Mouse (Mus musculus): ENCODE results near the gene Krtap16-1. TPM values are rescaled to one million over a fixed set of nuclear protein-coding genes. Genes with fewer than 3 reads are reported as not detected.

Gene Krtap16-1
- polyA plus RNA-seq, 1 experiment, result not detected

- Histone ChIP-seq H3K27ac (ENCODE audit: insufficient read depth, low read depth, low read length) (no peak overlapping the region), H3K4me1 (ENCODE audit: control insufficient read depth, insufficient read depth, low read length) (no peaks in the 10 kb centered on the region), H3K4me3 (ENCODE audit: insufficient read depth, low read depth, low read length) (no peak overlapping the region)
- TF ChIP-seq CTCF (IDR thresholded peaks at IDR 0.05; ENCODE audit: insufficient read depth, low read depth, low read length), result no peak
- no peak for TF ChIP-seq POLR2A (IDR thresholded peaks at IDR 0.05; ENCODE audit: insufficient read depth, low read depth, low read length)
- WGBS, result 91% methylated on average over 8 of the region's 8 CpGs
Observed at GRCm38 (mm10) chr11:100005905-100006304, 19.5 kb upstream of the Krtap16-1 start.

GRCm38 (mm10) chr11:100004846-100005245 is 18.4 kb upstream of the Krtap16-1 start:
- Histone ChIP-seq H3K4me3 (ENCODE audit: insufficient read depth, low read depth, low read length) (no peak overlapping the region), H3K4me1 (ENCODE audit: control insufficient read depth, insufficient read depth, low read length) (no peaks in the 10 kb centered on the region), H3K27ac (ENCODE audit: insufficient read depth, low read depth, low read length) (no peak overlapping the region)
- TF ChIP-seq CTCF (IDR thresholded peaks at IDR 0.05; ENCODE audit: insufficient read depth, low read depth, low read length) (no peak), POLR2A (IDR thresholded peaks at IDR 0.05; ENCODE audit: insufficient read depth, low read depth, low read length) (no peak)
- 25% methylated on average over 6 of the region's 6 CpGs for WGBS

GRCm38 (mm10) chr11:99999091-99999490 is 12.7 kb upstream of the Krtap16-1 start:
- 94% methylated on average over 7 of the region's 7 CpGs for WGBS
- no peak for TF ChIP-seq CTCF (IDR thresholded peaks at IDR 0.05; ENCODE audit: insufficient read depth, low read depth, low read length)
- no peak overlapping the region for H3K4me3 ChIP-seq (ENCODE audit: insufficient read depth, low read depth, low read length)
- no peak overlapping the region for H3K27ac ChIP-seq (ENCODE audit: insufficient read depth, low read depth, low read length)
- no peaks in the 10 kb centered on the region for H3K4me1 ChIP-seq (ENCODE audit: control insufficient read depth, insufficient read depth, low read length)

GRCm38 (mm10) chr11:99994384-99994661 is 7.9 kb upstream of the Krtap16-1 start:
- H3K4me3 ChIP-seq (ENCODE audit: insufficient read depth, low read depth, low read length), result no peak overlapping the region
- H3K27ac ChIP-seq (ENCODE audit: insufficient read depth, low read depth, low read length), result no peak overlapping the region
- WGBS, result 73% methylated on average over 4 of the region's 4 CpGs
- H3K4me1 ChIP-seq (ENCODE audit: control insufficient read depth, insufficient read depth, low read length), result peaks cover 7% of the 10 kb centered on the region
- TF ChIP-seq POLR2A (IDR thresholded peaks at IDR 0.05; ENCODE audit: insufficient read depth, low read depth, low read length), result no peak
- TF ChIP-seq CTCF (IDR thresholded peaks at IDR 0.05; ENCODE audit: insufficient read depth, low read depth, low read length), result no peak

GRCm38 (mm10) chr11:99993620-99994383 is 7.4 kb upstream of the Krtap16-1 start, which contains the start of gene Krtap17-1:
Krtap17-1 (minus strand) TSS chr11:99993994.
- H3K4me1 ChIP-seq (ENCODE audit: control insufficient read depth, insufficient read depth, low read length), result peaks cover 7% of the 10 kb centered on the region
- 21% methylated on average over 26 of the region's 26 CpGs for WGBS
- no peak for TF ChIP-seq CTCF (IDR thresholded peaks at IDR 0.05; ENCODE audit: insufficient read depth, low read depth, low read length)
- TF ChIP-seq POLR2A (IDR thresholded peaks at IDR 0.05; ENCODE audit: insufficient read depth, low read depth, low read length), result no peak
- peak within 1 kb of the TSS; percentile 15; the same call in 1 of the 2 replicates for H3K4me3 ChIP-seq (ENCODE audit: insufficient read depth, low read depth, low read length)
- H3K27ac ChIP-seq (ENCODE audit: insufficient read depth, low read depth, low read length), result no peak within 1 kb of the TSS

- WGBS, result 52% methylated on average over 3 of the region's 3 CpGs
- Histone ChIP-seq H3K4me3 (ENCODE audit: insufficient read depth, low read depth, low read length) (no peak overlapping the region), H3K4me1 (ENCODE audit: control insufficient read depth, insufficient read depth, low read length) (peaks cover 14% of the 10 kb centered on the region), H3K27ac (ENCODE audit: insufficient read depth, low read depth, low read length) (no peak overlapping the region)
- TF ChIP-seq POLR2A (IDR thresholded peaks at IDR 0.05; ENCODE audit: insufficient read depth, low read depth, low read length) (no peak), CTCF (IDR thresholded peaks at IDR 0.05; ENCODE audit: insufficient read depth, low read depth, low read length) (no peak)
Observed at GRCm38 (mm10) chr11:99990571-99990970, 4.2 kb upstream of the Krtap16-1 start.

- H3K4me1 ChIP-seq (ENCODE audit: control insufficient read depth, insufficient read depth, low read length), result peaks cover 16% of the 10 kb centered on the region
- H3K27ac ChIP-seq (ENCODE audit: insufficient read depth, low read depth, low read length), result no peak overlapping the region
- H3K4me3 ChIP-seq (ENCODE audit: insufficient read depth, low read depth, low read length), result no peak overlapping the region
- 86% methylated on average over 6 of the region's 6 CpGs for WGBS
- no peak for TF ChIP-seq CTCF (IDR thresholded peaks at IDR 0.05; ENCODE audit: insufficient read depth, low read depth, low read length)
- no peak for TF ChIP-seq POLR2A (IDR thresholded peaks at IDR 0.05; ENCODE audit: insufficient read depth, low read depth, low read length)
Observed at GRCm38 (mm10) chr11:99989881-99990405, 3.5 kb upstream of the Krtap16-1 start.

GRCm38 (mm10) chr11:99988530-99988929 is 2.1 kb upstream of the Krtap16-1 start:
- Histone ChIP-seq H3K27ac (ENCODE audit: insufficient read depth, low read depth, low read length) (no peak overlapping the region), H3K4me3 (ENCODE audit: insufficient read depth, low read depth, low read length) (no peak overlapping the region), H3K4me1 (ENCODE audit: control insufficient read depth, insufficient read depth, low read length) (peaks cover 13% of the 10 kb centered on the region)
- no peak for TF ChIP-seq CTCF (IDR thresholded peaks at IDR 0.05; ENCODE audit: insufficient read depth, low read depth, low read length)
- TF ChIP-seq POLR2A (IDR thresholded peaks at IDR 0.05; ENCODE audit: insufficient read depth, low read depth, low read length), result no peak
- 91% methylated on average over 3 of the region's 3 CpGs for WGBS

GRCm38 (mm10) chr11:99985291-99986092 is 905 bp downstream of the Krtap16-1 start:
- H3K27ac ChIP-seq (ENCODE audit: insufficient read depth, low read depth, low read length), result no peak overlapping the region
- H3K4me3 ChIP-seq (ENCODE audit: insufficient read depth, low read depth, low read length), result no peak overlapping the region
- H3K4me1 ChIP-seq (ENCODE audit: control insufficient read depth, insufficient read depth, low read length), result peaks cover 10% of the 10 kb centered on the region
- no peak for TF ChIP-seq CTCF (IDR thresholded peaks at IDR 0.05; ENCODE audit: insufficient read depth, low read depth, low read length)
- no peak for TF ChIP-seq POLR2A (IDR thresholded peaks at IDR 0.05; ENCODE audit: insufficient read depth, low read depth, low read length)
- WGBS, result 61% methylated on average over 20 of the region's 20 CpGs
